Mouse (Mus musculus): ENCODE results near the gene Olfr478.
"Not testable (repeated sequence)": the region's sequence is repeated elsewhere in the genome, so short reads cannot be mapped to it uniquely, and the experiment has no call there.

Olfr478 gene

DNA sequence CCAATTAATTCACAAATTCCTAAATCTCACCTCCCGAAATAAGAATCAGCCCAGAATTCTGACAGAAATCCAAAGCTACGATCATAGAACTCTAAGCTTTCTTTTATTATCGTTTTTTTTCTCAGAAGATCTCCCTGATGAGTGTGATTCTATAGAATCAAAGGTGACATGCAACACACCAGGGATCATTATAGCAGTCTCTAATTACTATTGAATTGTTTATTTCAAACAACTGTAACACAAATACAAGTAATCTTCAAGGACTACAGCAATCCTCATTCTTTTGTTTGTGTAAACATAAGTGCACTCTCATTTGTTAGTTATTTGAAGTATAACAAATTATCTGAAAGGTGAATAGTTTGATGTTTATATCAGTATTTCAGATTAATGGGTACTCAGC, at the start of gene Olfr478:
TSS of gene Olfr478 (minus strand) at position 101 of the 400 bp plus-strand sequence.
- in situ Hi-C loops (cut with MboI): no loop called here

DNA sequence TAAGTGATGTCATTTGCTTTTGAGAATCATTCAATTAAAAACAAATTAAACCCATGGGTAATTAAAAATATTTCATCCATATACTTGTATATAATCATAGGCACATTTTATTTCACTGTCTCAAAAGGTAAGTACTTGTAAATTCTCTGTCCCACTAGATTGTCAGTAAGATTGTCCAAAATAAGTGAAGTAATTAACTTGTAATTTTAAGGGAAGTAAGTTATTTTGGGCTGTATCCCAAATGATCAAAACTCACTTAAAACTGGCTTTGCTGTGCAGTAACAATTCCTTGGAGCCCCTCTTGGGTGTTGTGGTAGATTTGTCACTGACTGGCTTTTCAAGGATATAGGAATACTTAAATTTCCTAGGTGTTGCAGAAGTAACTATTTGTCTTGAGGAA, 45.8 kb upstream of the Olfr478 start, which contains the start of gene Olfr481:
TSS of gene Olfr481 (plus strand) at position 301 of the 400 bp plus-strand sequence.
- in situ Hi-C loops (cut with MboI): no loop called here

DNA sequence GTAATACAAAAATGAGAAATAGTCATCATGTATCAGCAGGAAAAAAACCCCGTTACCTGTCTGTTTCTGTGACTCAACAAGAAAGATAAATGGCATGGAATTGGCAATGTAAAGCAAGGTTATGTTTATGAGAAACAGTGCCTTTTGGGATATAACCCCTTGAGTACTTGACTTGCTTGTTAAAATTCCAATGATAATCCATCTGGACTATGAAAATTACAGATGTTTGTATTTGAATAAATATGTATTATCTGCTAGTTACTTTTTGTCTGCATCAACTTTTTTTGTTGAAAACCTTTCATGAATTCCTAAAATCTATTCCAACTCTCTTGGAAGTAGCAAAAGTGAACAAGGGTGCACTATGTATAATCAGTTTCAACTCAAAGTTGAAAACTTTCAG, 33.5 kb upstream of the Olfr478 start, which contains the start of gene Olfr480:
TSS of gene Olfr480 (minus strand) at position 101 of the 400 bp plus-strand sequence.
- in situ Hi-C loops (cut with MboI): no loop called here

DNA sequence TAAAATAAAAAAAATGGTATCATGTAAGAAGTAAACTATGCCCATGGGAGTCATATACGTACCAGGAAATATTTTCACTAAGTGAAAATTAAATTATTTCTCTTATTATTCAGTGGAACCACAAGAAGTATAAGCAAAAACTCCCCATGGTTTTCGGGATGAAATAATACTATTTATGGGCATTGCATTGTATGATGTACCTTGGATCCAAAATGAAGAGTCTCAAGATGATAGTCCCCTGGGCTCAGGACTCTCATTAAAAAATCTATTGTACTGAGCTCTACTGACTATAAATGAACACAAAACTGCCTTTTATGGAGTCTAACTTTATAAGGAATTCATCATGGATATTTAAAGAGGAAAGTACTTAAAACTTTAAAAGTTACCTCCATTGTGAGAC, 16.6 kb upstream of the Olfr478 start, which contains the start of gene Olfr479:
TSS of gene Olfr479 (plus strand) at position 301 of the 400 bp plus-strand sequence.
- in situ Hi-C loops (cut with MboI): no loop called here

DNA sequence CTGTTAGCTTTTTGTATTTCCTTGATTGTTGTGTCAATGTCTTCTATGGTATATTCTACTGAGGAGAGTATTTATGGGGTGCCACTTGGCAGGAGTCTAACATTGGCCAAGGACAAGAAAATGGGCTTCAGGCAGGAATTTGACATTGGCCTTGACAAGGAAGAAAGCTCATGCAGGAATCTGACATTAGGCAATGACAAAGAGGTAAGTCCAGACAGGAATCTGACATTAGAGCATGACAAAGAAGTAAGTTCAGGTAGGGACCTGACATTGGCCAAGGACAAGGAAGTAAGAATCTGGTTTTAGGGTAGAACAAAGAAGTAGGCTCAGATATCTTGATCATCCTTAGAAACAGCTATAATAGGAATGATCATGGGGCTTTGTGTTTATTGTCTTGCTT, 19.5 kb downstream of the Olfr478 start:
- in situ Hi-C loops (cut with MboI): not testable (repeated sequence)

DNA sequence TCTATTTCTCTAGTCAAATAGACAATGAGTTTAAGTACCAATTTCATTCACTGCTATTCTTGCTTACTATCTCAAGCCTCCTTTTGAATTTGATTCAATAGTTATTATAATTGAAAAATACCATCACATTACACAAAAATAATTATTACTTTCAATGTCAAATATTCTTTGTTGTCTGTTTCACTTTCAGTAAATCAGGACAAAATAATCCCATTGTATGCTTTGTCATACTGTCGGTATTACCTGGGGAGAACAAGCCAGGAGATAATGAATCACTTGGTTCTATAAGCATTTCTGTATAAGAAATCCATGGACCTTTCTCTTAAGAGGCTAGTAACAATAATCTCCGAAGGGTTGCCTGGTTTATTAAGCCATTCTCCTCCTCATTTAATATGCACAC, 47.4 kb downstream of the Olfr478 start, which contains the start of gene Olfr477:
TSS of gene Olfr477 (plus strand) at position 301 of the 400 bp plus-strand sequence.
- in situ Hi-C loops (cut with MboI): no loop called here

Measured in mature B cell (primary cell).